8 mouse cellular contexts compared by ENCODE assay signal in the genomic region with DNA sequence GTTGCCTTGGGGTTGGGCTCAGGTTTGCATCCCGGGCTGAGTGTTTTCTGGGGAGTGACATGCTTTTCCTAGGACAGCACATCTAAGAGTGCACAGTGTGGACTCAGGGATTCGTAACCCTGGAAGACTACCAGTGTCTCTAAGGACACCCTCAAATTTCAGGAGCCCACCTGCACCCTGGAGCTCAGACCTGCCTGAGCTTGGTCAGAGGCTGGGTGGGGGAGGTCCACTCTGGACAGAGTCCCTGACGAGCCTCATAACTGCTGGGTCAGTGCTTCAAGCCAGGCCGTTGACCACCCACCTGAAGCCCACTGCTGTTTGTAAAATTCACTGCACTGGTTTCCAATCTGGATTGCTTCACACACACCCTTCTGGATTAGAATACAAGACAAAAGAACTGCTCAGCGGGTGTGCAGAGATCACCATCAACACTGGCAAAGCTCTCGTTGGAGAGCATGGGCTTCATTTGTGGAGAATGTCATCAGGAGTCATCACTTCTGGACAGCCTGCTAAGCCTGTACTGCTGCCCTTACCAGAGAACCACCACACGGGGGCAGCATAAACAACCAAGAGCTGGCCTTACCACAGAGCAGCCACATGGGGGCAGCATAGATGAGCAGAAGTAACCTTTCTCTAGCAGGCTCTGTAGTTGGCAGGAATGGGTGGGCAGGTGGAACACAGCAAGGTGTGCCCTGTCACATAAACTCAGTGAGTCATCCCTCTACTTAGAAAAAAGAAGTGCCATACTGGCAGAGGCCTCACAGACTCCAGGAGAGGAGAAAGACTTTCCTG. TPM values are rescaled to one million over a fixed set of nuclear protein-coding genes. Genes with fewer than 3 reads are reported as not detected.
A peak's percentile ranks its signal among the peaks of the same experiment; 100 is the strongest.
DNase-seq lines count a peak whose midpoint lies in the region; ATAC-seq lines count a peak whose summit lies in the region.

No protein-coding gene starts in this region.

- no peak overlapping the region for H3K4me2 ChIP-seq in intestine, embryonic 14.5 days (ENCODE audit: low read length)

- no peak overlapping the region for H3K27ac ChIP-seq in intestine, embryonic 14.5 days (ENCODE audit: low read depth)
- H3K27ac ChIP-seq in midbrain, embryonic 10.5 days (replicated peaks) = no peak overlapping the region

- no peak overlapping the region for H3K9ac ChIP-seq in intestine, embryonic 14.5 days (ENCODE audit: low read length)

- peak; percentile 77 to 90 for DNase-seq in adrenal gland, adult (ENCODE audit: inconsistent age in 2 of 2, low spot score in 1 of 2)
- peak; percentile 90 for DNase-seq in embryo, embryonic 10.5 days (ENCODE audit: low spot score)
- DNase-seq in gastrocnemius, postnatal 25 days = peak; percentile 68
- DNase-seq in intestine, embryonic 14.5 days (ENCODE audit: low spot score) = peak; percentile 94
- peak; percentile 56 to 82 for DNase-seq in left cerebral cortex, postnatal 10 days (ENCODE audit: extremely low spot score in 1 of 2, low spot score in 2 of 2)
- peak; percentile 79 for DNase-seq in midbrain, embryonic 10.5 days (ENCODE audit: low spot score)
- peak; percentile 86 for DNase-seq in right cerebral cortex, postnatal 4 days
- DNase-seq in yolk sac, embryonic 10.5 days (ENCODE audit: low spot score) = peak; percentile 71

- ATAC-seq in intestine, embryonic 14.5 days (replicated peaks; ENCODE audit: low FRiP score, low TSS enrichment, low read depth) = peak; percentile 51; the same call in 1 of the 2 replicates

- no peaks in the 10 kb centered on the region for H3K9me3 ChIP-seq in intestine, embryonic 14.5 days (ENCODE audit: control insufficient read depth, low read length)
- H3K9me3 ChIP-seq in midbrain, embryonic 10.5 days (replicated peaks) = no peaks in the 10 kb centered on the region

- no peaks in the 10 kb centered on the region for H3K27me3 ChIP-seq in intestine, embryonic 14.5 days (replicated peaks; ENCODE audit: control insufficient read depth, insufficient read depth, low read length)
- no peaks in the 10 kb centered on the region for H3K27me3 ChIP-seq in midbrain, embryonic 10.5 days (ENCODE audit: low read depth, poor library complexity, severe bottlenecking)

- no peaks in the 10 kb centered on the region for H3K4me1 ChIP-seq in intestine, embryonic 14.5 days (replicated peaks; ENCODE audit: control insufficient read depth, insufficient read depth, low read length)
- H3K4me1 ChIP-seq in midbrain, embryonic 10.5 days = no peaks in the 10 kb centered on the region

- intact Hi-C loops in left cerebral cortex, postnatal 10 days (cut with DNase I) = loop anchor here (5.0 kb wide), 1 partner anchor 159 kb away; no protein-coding TSS in a partner anchor

- 50% methylated on average over 7 of the region's 7 CpGs for WGBS in intestine, embryonic 14.5 days
- 51% methylated on average over 7 of the region's 7 CpGs for WGBS in midbrain, embryonic 10.5 days

- H3K4me3 ChIP-seq in intestine, embryonic 14.5 days (ENCODE audit: low read depth, low read length) = no peak overlapping the region
- no peak overlapping the region for H3K4me3 ChIP-seq in midbrain, embryonic 10.5 days

- H3K36me3 ChIP-seq in intestine, embryonic 14.5 days (ENCODE audit: control insufficient read depth, insufficient read depth, low read length) = peaks cover 21% of the 10 kb centered on the region
- H3K36me3 ChIP-seq in midbrain, embryonic 10.5 days = peaks cover 62% of the 10 kb centered on the region

RNA-seq across cellular contexts. Expression of a gene that starts 24.1 kb away (rescaled TPM):
- total RNA-seq in gastrocnemius, postnatal 25 days (2021) = 1 to 10 TPM; 2.1 to 2.4 TPM
- 19.1 and 20.7 TPM in 2 replicates for polyA plus RNA-seq in intestine, embryonic 14.5 days (2014; fragmentation: Nextera tagmentation; extraction: Ambion mirVana)
- 10 to 100 TPM; 40.7 to 45.7 TPM for total RNA-seq in left cerebral cortex, postnatal 10 days (2021)
- 41.3 and 41.6 TPM in 2 replicates for polyA plus RNA-seq in midbrain, embryonic 10.5 days (2016; fragmentation: Nextera tagmentation; extraction: Ambion mirVana)

RNA-seq across cellular contexts. Expression of a gene that starts 45.2 kb away (rescaled TPM):
- 1 to 10 TPM in 1 of 2 experiments, under 1 TPM in 1; 0.54 to 1.3 TPM for total RNA-seq in gastrocnemius, postnatal 25 days (2021)
- 0.26 TPM in 1 of 2 replicates, not detected in the other for polyA plus RNA-seq in intestine, embryonic 14.5 days (2014; fragmentation: Nextera tagmentation; extraction: Ambion mirVana)
- total RNA-seq in left cerebral cortex, postnatal 10 days (2021) = 1 to 10 TPM in 1 of 2 experiments, not detected in 1; 6.5 TPM
- polyA plus RNA-seq in midbrain, embryonic 10.5 days (2016; fragmentation: Nextera tagmentation; extraction: Ambion mirVana) = 0.22 and 0.27 TPM in 2 replicates

Comparison
In these comparisons a context has a peak if more than half of its experiments do, and no peak if none do; other contexts are left out.
1. RNA of a gene that starts 24.1 kb away (total RNA-seq): 40.7 to 45.7 TPM in left cerebral cortex, postnatal 10 days; 2.1 to 2.4 TPM in gastrocnemius, postnatal 25 days; every median in the first group is over 10 times any median in the second.
2. Peak in every context shown above with its lines, with median percentiles within 50 percentile points of each other: DNase-seq.